Mouse (Mus musculus): ENCODE results near the gene Mocs1.
"Not testable (repeated sequence)": the region's sequence is repeated elsewhere in the genome, so short reads cannot be mapped to it uniquely, and the experiment has no call there.

Mocs1 gene

DNA sequence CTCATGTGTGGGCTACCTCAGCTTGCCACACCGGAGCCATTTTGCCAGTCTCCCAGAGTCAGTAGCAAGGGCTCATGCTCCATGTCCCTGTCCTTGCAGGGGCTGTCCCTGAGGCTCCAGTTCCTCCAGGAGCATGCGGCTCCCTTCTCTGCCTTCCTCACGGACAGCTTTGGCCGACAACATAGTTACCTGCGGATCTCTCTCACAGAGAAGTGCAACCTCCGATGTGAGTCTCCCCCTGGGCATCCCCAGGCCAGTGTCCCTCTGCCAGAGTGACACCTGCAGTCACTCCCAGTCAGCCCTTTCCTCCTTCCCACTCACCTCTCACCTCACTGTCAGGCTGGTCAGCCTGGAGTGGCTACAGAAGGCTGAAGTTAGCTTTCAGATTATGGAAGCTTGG, 4.9 kb downstream of the Mocs1 start:
- no peak for DNase-seq

DNA sequence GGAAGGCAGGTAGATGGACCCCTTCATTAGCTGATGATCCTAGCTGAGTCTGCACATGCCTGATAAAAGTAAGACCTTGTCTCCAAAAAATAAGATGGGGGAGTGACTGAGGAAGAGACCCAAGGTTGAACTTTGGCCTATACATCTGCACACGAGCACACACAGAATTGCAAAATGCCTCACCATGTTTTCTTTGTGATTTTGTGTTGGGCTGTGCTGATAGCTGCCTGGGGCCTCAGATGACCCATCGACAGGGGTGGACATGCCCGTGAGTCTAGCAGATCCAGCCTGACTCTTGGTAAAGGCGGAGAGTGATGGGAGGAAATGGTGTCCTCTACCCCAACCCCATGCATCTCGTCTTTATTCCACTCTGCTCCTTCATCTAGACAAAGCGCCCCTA, 6.1 kb downstream of the Mocs1 start:
- DNase-seq = no peak

DNA sequence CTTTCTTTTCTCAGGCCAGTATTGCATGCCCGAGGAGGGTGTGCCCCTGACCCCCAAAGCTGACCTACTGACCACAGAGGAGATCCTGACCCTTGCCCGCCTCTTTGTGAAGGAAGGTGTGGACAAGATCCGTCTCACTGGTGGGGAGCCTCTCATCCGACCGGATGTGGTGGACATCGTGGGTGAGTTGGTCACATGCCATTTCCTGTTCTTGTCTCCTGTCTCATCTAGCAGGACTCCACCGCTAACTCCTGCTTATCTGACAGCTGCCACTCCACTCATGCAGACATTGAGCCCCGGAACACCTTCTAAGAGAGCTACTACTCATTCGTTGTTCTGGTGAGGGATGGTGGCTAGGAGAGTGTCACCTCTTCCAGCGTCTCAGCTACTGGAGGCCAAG, 6.9 kb downstream of the Mocs1 start:
- DNase-seq = no peak

DNA sequence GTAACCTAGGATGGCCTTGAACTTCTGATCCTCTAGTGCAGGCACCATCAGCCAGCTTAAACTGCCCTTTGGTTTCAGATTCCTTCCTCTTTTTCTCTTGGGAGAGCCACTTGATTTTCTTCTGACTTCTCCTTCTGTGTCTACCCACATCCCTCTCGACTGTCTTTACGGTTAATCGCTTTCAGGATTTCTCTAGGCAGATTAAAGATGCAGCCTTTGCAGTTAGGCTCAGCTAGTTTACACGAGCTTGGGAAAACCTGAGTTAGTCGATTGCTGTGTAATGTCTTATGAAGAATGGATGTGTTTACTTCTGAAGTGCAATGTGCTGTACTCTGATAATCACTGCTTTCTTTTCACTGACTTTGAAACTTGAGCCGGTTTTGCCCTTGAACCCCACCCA, 8.5 kb downstream of the Mocs1 start:
- DNase-seq = no peak

DNA sequence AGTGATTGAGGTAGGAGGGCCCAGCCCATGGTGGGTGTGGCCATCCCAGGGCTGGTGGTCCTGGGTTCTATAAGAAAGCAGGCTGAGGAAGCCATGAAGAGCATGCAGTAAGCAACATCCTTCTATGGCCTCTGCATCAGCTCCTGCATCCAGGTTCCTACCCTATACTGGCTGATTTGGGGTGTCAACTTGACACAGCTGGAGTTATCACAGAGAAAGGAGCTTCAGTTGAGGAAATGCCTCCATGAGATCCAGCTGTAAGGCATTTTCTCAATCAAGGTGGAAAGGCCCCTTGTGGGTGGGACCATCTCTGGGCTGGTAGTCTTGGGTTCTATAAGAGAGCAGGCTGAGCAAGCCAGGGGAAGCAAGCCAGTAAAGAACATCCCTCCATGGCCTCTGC, 9.1 kb downstream of the Mocs1 start:
- not testable (repeated sequence) for DNase-seq

DNA sequence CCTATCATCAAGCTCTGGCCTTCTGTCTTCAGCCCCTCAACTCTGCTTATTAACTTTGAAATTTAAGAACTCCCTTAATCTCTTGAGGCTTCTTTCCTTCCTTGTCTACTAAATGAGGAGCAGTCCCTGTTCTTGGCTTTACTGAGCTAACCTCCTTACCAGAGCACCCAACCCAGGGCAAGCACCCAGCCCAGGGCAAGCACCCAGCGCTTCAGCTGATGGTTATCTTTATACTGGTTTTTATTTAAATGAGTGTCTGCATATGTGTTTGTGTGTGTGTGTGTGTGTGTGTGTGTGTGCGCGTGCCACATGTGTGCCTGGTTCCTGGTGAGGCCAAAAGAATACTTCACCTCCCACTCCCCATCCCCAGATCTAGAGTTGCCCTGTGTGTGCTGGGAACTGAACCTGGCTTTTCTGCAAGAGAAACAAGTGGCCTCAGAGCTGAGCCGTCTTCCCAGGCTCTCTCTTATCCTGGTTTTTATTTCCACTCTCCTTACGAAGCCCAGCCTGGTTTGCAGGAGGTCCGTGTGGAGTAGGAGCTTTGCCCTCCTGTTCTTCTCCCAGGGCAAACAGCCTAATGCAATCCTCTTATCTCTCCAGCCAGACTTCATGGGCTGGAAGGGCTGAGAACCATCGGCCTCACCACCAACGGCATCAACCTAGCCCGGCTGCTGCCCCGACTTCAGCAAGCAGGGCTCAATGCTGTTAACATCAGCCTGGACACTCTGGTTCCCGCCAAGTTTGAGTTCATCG, 10.8 kb downstream of the Mocs1 start:
- no peak for DNase-seq

DNA sequence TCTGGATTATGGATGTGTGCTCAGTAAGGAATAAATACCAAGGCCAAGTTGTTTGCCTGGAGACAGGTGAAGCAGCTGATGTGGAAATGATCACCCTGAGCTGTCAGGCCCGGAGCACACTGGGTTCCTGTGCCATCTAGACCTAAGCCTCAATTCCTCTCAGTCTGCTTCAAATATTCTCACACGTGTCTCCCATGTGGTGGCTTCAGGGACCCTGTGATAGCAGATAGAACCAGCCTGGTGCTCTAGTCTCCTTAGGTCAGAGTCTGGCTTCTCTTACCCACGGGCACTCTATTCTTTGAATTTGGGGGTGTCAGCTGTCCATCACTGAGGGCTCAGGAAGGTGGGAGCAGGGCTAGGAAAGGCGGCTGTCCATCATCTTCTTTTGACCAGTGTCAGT, 11.5 kb downstream of the Mocs1 start:
- no peak for DNase-seq

DNA sequence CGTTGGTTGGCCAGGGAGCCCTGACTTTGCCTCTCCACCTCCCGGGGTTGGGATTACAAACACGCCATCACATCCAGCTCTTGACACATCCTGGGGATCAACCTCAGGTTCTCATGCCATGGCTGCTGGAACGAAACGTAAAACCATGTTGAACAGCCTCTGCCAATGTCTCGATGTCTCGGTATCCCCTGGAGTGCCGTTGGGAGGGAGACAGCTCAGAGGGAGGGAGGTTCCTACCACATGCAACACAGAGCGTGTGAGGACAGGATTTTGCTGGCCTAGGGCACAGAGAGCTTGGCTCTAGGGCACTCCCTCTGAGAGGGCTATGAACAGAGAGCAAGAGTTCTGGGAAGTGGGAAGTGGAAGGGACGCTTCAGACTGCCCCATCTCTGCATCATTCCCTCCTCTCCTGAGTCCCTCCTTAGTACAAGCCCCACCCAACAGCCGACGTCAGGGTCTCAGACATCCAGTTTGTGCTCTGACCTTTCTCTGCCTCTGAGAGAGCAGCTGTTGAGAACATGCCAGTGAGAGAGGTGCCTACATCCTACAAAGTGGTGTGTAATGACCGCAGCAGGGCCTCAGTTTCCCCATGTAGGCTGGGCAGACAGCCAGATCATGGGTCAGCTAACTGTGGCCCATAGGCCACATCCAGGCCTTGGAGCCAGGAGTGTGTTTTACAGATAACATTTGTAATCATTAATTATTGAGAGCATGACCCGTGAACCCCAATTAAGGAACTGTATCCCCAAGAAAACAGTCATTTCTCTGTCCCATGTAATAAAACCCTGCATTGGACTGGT, 12.4 kb downstream of the Mocs1 start:
- no peak for DNase-seq

DNA sequence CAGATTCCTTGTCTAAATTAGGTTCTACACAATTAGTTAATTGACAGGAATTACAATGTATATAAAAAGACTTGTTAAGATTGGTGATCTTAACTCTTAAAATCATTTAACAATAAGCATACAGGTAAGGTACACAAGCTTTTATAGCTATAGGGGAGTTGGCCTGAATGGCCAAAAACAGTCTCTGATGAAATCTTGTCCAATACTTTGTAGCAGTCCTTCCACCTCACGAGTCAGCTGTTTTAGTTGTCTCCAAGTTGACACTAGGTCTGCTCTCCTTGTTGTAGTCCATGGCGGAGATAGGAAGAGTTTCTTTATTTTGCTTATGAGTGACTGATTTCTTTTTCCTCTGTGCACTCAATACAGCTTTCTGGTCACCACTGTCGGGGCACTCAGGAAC, 14.7 kb downstream of the Mocs1 start:
- not testable (repeated sequence) for DNase-seq

DNA sequence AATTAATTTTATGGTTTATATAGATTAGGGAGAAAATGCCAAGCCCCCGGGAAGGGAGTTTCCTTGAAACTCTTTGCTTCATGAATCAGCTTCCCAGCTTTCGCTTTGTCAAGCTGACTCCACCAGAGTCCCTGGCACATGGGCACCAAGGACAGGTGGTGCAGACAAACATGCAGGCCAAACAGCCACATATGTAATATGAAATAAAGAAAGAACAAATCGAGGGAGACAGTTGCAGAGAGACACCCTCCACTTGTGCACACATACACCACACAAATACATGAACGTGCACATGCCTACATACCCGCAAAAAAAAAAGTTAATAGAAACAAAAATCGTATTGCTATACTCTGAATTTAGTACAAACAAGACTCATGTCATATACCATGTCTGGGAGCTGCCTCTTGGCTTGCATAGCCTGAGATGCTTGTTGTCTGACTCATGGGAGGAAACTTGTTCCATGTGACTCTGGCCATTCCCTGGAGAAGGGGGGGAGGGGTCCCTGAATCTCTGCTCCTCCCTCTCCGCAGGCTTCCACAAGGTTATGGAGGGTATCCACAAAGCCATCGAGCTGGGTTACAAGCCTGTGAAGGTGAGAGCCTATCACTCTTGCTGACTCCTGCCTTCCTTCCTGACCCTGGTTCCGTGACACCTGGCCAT, 20.5 kb downstream of the Mocs1 start:
- no peak for DNase-seq

DNA sequence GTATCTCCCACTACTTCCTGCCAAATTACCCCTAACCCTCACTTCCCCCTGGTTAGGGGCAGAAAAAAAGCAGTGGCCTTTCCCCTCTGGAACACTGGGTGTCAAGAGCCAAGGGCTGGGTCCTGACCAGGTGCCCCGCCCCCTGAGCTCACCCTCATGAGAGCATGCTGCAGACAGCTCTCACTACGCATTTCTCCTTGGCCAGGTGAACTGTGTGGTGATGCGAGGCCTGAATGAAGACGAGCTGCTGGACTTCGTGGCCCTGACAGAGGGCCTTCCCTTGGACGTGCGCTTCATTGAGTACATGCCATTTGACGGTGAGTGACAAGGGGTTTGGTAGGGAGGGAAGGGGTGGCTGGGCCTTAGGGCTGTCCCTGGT, 21.1 kb downstream of the Mocs1 start:
- DNase-seq = no peak

DNA sequence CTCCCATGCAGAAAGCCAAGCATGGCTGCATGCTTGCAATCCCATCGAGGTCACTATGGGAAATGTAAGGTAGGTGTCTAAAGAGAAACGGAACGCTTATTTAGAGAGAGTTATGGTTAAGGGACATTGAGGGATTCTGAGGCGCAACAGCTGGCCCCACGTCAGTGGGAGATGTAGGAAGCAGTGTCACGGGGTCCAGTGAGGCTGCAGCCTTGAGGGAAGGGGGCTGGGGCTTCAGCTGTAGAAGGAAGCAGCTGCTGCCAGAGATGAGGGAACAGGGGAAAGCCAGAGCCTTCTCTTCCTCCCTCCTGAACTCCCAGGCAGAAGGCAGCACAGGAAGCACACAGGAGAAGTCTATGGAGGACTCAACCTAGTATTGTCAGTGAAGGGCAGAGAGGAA, 22.8 kb downstream of the Mocs1 start:
- no peak for DNase-seq

DNA sequence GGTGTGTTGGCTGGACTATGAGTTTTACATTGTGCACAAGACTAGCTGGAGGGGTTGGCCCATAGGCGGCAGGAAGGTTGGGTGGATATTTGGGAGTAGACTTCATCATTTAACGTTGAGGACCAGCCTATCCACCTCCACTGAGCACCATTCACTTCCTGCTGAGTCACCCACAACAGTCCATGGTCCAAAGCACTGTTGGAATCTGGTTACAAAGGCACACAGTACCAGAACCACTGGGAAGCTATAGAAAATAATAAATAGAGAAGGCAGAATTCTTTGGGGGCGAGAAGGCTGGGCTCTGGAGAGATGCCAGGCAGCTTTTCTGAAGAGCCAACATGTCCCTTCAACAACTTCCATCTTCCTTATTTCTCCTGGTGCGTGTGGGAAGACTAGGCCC, 28.2 kb downstream of the Mocs1 start:
- no peak for DNase-seq

DNA sequence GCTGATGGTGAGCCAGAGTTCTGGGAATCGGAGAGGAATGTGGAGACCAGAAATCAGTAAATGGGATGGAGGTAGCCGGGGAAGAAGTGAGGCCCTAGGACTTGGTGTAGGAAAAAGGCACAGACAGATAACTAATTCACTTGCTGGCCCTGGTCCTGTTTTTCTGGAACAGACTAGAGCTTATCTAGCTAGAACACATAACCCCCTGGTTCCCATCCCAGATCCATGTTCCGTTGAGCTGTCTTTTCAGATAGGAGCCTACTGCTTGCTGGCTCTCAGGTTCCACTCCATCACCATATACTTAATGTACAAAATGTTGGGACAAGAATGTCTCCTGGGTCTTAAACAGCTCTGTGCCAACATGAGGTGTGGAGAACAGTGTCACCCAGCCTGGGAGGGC, 29.7 kb downstream of the Mocs1 start:
- no peak for DNase-seq

DNA sequence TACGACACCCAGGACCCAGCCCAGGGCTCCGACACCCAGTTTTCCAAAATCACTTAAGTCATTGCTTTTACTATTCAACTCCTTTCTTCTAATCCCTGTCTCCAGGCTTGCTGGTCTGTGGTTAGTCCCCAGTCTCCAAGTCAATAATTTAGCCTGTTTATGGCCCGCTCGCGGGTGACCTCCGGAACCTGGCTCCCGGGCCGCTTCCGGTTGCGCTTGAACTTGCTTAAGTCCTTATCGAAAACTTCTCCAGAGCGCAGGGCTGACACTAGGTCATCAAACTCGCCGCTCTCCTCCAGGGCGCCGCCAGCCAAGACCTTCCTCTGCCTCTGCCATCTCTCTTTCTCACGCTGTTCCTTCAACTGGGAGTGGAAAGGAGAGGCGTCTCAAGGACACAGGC, 30.2 kb downstream of the Mocs1 start:
- no peak for DNase-seq

DNA sequence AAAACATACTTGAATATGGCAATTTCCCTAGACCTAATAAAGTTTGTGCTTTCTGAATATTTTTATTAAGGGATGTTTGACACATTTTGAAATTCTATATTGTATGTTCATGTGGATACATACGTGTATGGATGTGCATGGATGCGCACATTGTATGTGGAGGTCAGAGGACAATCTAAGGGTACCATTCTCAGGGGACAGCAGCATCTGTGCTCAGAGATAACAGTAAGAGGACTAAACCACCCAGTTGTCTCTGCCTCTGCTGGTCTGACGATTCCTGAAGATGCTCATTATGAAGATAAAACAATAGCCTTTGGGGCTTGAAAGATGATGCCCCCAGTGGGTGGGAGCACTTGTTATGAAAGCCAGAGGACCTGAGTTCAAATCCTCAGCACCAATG, 36.7 kb downstream of the Mocs1 start:
- DNase-seq = no peak

DNA sequence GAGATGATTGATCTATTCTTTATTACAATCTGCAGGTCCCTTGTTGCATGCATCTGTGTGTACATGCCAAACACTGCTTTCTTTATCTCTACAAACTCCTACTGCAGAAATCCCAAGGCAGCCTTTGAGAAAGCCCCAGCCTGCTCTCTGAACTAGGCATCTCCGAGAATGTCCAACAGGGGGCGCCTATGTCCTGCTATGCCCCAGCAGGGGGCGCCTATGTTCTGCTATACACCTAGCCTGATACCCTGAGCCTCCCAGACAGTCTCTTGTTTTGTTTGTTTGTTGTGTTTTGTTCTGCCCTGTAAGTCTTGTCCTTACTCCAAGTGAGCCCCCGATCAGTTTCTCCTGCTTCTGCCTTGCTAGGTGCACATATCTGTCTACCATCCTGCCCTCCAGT, 40.1 kb downstream of the Mocs1 start:
- DNase-seq = peak; percentile 85

DNA sequence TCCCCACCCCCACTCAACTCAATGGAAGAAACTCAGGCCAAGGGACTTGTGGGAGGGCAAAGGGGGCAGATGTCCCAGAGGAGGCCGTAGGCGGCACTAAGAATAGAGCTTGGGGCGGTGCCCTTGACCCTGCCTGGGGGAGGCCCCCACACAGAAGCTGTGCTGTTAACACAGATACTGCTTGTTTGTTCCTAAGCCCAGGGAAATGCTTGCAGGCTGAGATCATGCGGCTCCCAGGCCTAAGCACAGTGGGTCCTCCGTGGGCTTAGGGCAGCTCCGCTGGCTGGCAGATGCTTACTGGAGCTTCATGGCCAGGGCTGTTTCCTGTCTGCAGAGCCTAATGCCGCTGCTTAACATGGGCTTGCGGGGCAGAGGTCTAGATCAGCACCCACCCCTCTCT, 44.5 kb downstream of the Mocs1 start:
- DNase-seq = peak; percentile 14

DNA sequence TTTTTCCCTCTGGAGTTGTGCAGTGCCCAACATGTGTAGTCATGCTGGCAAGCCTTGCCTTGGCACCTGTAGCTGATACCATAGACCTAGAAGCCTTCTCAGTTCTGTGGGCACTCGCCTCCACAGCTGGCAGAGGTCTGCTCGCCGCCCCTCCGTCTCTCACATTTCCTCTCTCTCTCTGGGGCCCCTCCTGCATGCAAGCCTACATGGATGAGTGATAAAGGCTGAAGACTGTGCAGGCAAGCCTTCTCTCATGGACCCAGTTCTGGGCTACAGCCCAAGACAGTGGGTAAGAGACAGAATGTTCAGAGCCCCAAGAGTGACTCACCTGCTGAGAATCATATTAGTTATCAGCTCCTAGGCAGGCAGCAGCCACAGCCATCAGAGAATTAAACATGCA, 45.9 kb downstream of the Mocs1 start:
- no peak for DNase-seq

DNA sequence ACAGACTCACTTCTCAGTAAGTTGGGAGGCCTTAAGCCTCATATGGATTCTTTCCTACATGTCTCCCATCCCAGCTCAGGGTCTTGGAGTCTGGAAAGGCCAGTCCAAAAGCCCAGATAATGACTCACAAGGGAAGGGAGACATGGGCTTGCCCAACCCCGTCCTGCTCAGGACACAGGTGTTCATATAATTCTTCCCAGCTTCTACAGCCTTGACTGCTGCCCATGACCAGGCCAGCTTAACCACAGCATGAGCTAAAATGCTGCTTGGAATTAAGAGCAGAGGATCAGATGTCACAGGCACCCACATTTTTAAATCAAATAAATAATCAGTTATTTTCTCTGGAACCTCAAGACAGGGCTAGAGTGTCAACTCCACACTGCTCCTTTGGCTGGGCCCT, 47.0 kb downstream of the Mocs1 start:
- no peak for DNase-seq

DNA sequence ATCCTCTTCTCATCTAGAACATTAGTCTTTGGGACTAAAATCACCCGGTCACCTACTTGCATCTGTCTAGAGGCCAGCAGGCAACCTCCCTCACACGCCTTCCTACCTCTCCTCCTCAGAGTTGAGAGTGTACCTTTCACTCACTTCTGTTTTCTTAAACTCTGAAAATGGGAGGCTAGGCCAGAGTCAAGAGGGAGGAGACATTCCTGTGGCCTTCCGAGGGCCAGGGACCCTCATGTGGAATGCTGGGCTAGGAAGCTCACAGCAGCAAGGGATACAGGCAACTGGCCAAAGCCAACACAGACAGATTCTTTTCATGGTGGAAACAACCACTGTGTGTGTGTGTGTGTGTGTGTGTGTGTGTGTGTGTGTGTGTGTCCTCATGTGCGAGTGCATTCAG, 49.2 kb downstream of the Mocs1 start:
- peak; percentile 45 for DNase-seq

DNA sequence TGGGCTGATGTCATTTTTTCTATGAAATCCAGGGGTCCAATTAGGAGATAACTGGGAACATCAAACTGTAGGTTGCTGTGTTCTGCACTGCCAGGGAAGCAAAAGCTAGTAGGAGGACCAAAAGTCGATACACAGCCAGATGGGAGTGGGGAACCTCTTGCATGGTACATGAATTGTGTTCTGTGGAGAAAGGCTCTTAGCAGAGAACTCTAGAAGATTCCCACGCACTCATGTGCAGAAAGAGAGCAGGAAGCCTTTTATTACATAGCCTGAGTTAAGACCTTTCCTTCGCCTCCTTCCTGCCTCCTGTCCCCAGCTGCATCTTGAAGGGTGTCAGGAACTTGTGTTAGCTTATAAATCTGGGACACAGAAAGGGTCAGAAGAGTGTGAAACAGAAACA, 53.7 kb downstream of the Mocs1 start:
- no peak for DNase-seq

DNA sequence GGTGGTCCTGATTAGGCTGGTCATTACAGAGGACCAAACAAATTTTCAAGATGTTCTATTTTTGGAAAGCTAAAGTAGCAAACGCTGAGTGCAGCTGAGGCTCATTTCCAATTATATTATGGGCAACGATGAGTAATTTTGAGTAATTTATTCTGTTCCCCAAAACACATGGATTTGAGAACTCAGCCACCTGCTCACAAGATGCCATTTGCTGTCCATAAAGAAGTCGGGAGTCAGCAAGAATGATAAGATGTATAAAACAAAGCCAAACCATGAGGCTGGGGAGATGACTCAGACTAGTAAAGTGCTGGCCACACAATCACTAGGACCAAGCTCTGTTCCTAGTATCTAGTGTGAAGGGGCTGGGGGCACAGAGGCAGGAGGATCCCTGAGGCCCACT, 56.3 kb downstream of the Mocs1 start:
- DNase-seq = no peak

DNA sequence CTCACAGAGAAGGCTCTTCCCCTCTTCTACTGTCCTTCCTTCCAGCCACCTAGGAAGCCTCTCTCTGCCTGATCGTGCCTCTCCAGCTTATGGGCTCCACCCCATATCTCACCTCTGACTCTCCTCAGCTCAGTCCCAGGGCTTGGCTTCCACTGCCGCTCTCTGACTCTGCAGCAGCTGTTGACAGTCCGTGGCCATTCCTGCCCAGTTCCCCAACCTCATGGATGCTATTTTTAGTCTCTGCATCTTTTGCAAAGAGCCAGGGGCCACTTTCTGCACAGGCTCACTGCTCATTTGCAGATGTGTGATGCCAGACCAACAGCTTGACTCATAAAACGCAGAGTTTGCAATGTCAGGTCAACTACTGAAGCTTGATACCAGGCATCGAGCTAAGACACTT, 60.9 kb downstream of the Mocs1 start:
- no peak for DNase-seq

Data from lung, postnatal 14 days (tissue).